Mouse (Mus musculus): ENCODE measurements around the gene Pdhb. TPM values are rescaled to one million over a fixed set of nuclear protein-coding genes. Genes with fewer than 3 reads are reported as not detected.
"Not testable (repeated sequence)": the region's sequence is repeated elsewhere in the genome, so short reads cannot be mapped to it uniquely, and the experiment has no call there.

The Pdhb gene
- polyA plus RNA-seq, 1 experiment from 2014 or later, result 207 TPM

- Histone ChIP-seq H3K4me3 (no peak overlapping the region), H3K27ac (no peak overlapping the region), H3K4me2 (replicated peaks) (no peak overlapping the region), H3K27me3 (no peaks in the 10 kb centered on the region), H3K9me3 (replicated peaks) (no peaks in the 10 kb centered on the region), H3K9ac (no peak overlapping the region), H3K4me1 (no peaks in the 10 kb centered on the region), H3K36me3 (peaks cover 57% of the 10 kb centered on the region)
- 86% methylated on average over 10 of the region's 11 CpGs for WGBS
- no peak for ATAC-seq (ENCODE audit: low FRiP score)
Measured at GRCm38 (mm10) chr14:8146611-8147223, 26.1 kb downstream of the Pdhb start.

DNA sequence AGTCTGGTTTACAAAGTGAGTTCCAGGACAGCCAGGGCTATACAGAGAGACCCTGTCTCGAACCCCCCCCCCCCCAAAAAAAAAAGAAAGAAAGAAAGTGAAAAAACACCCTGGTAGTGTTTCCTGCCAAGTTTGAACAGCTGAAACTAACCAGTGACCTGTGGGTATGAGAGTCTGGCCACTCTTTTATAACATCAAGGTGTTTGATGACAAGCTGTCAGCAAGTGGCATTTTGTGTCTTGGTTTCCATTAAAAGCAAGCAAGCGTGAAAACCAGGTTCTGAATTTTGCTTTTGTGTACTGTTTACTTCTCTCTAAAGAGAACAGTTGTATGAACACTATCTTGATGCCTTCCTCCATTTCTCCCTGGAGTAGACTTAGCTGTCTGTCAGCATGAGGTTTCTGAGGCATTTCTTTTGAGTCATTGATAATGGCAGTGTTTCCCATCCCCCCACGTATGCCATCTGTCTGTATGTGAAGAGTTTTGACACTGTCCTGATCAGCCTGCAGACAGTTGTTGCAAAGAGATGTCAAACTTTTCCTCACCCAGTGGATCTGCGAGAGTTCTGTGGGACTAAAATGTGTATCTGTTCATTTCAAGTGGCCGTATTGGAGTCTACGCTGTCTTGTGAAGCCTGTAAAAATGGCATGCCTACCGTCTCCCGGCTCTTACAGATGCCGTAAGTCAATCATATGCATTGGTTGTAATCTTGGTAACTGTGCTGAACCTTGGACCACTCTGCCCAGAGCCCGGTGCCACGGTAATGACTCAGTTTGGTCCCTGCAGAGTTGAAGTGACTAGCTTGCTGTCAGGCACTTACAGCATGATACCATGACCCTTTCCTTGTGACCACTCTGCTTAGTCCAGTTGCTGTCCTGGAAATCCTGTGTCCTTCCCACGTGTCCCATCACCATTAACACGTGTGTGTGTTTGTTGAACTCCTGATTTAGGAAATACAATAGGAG lies 26.9 kb downstream of the Pdhb start:
- ATAC-seq (ENCODE audit: low FRiP score), result no peak
- Histone ChIP-seq H3K4me3 (no peak overlapping the region), H3K27ac (no peak overlapping the region), H3K4me2 (replicated peaks) (no peak overlapping the region), H3K36me3 (peaks cover 57% of the 10 kb centered on the region), H3K9me3 (replicated peaks) (no peaks in the 10 kb centered on the region), H3K27me3 (no peaks in the 10 kb centered on the region), H3K9ac (no peak overlapping the region), H3K4me1 (no peaks in the 10 kb centered on the region)
- WGBS, result 86% methylated on average over 13 of the region's 13 CpGs

GRCm38 (mm10) chr14:8141131-8141530 lies 31.7 kb downstream of the Pdhb start:
- Histone ChIP-seq H3K4me1 (0 out of 2 replicates have a peak, but pooled peaks cover 3% of the 10 kb centered on the region), H3K4me3 (no peak overlapping the region), H3K27me3 (no peaks in the 10 kb centered on the region), H3K27ac (no peak overlapping the region), H3K4me2 (replicated peaks) (no peak overlapping the region), H3K36me3 (peaks cover 53% of the 10 kb centered on the region), H3K9me3 (replicated peaks) (no peaks in the 10 kb centered on the region), H3K9ac (no peak overlapping the region)
- 65% methylated on average over 2 of the region's 2 CpGs for WGBS
- ATAC-seq (ENCODE audit: low FRiP score), result no peak

GRCm38 (mm10) chr14:8139724-8140710 lies 32.8 kb downstream of the Pdhb start:
- WGBS, result 59% methylated on average over 23 of the region's 23 CpGs
- Histone ChIP-seq H3K4me2 (replicated peaks) (no peak overlapping the region), H3K9me3 (replicated peaks) (no peaks in the 10 kb centered on the region), H3K27ac (no peak overlapping the region), H3K27me3 (no peaks in the 10 kb centered on the region), H3K4me3 (no peak overlapping the region), H3K4me1 (0 out of 2 replicates have a peak, but pooled peaks cover 3% of the 10 kb centered on the region), H3K9ac (no peak overlapping the region), H3K36me3 (peaks cover 43% of the 10 kb centered on the region)
- ATAC-seq (ENCODE audit: low FRiP score), result no peak

GRCm38 (mm10) chr14:8135130-8135529 lies 37.7 kb downstream of the Pdhb start:
- Histone ChIP-seq H3K4me2 (replicated peaks) (no peak overlapping the region), H3K9ac (no peak overlapping the region), H3K4me3 (no peak overlapping the region), H3K9me3 (replicated peaks) (no peaks in the 10 kb centered on the region), H3K27ac (no peak overlapping the region), H3K27me3 (no peaks in the 10 kb centered on the region), H3K36me3 (peaks cover 25% of the 10 kb centered on the region; the same call in 1 of the 2 replicates), H3K4me1 (0 out of 2 replicates have a peak, but pooled peaks cover 2% of the 10 kb centered on the region)
- no peak for ATAC-seq (ENCODE audit: low FRiP score)
- 78% methylated on average over 3 of the region's 3 CpGs for WGBS

DNA sequence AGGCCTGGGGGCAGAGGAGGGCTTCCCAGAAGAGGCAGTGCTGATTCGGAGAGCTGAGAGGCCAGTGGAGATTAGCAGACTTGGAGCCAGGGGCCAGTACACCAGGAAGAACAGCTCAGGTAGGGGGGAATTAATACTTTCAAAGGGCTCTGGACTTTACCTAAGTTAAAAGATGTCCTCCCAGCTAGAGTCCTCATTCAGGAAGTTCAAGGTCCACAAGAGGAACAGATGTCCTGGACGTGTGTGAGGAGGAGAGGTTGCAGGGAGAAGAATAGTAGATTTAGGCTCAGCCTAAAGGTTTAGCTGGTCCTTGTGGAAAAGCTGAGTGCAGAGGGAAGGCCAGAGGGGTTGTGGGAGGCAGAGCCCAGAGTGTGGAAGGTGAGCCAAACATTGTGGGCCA lies 38.6 kb downstream of the Pdhb start:
- Histone ChIP-seq H3K9ac (no peak overlapping the region), H3K4me1 (no peaks in the 10 kb centered on the region), H3K36me3 (peaks cover 25% of the 10 kb centered on the region; the same call in 1 of the 2 replicates), H3K27me3 (no peaks in the 10 kb centered on the region), H3K4me2 (replicated peaks) (no peak overlapping the region), H3K27ac (no peak overlapping the region), H3K4me3 (no peak overlapping the region), H3K9me3 (replicated peaks) (no peaks in the 10 kb centered on the region)
- no peak for ATAC-seq (ENCODE audit: low FRiP score)
- WGBS, result 79% methylated on average over 2 of the region's 2 CpGs

- Histone ChIP-seq H3K36me3 (peaks cover 21% of the 10 kb centered on the region; the same call in 1 of the 2 replicates), H3K27me3 (no peaks in the 10 kb centered on the region), H3K4me2 (replicated peaks) (no peak overlapping the region), H3K9ac (no peak overlapping the region), H3K4me1 (no peaks in the 10 kb centered on the region), H3K9me3 (replicated peaks) (no peaks in the 10 kb centered on the region), H3K27ac (no peak overlapping the region), H3K4me3 (no peak overlapping the region)
- ATAC-seq (ENCODE audit: low FRiP score), result no peak
- 85% methylated on average over 8 of the region's 8 CpGs for WGBS
Measured at GRCm38 (mm10) chr14:8132789-8133188, 40.0 kb downstream of the Pdhb start.

DNA sequence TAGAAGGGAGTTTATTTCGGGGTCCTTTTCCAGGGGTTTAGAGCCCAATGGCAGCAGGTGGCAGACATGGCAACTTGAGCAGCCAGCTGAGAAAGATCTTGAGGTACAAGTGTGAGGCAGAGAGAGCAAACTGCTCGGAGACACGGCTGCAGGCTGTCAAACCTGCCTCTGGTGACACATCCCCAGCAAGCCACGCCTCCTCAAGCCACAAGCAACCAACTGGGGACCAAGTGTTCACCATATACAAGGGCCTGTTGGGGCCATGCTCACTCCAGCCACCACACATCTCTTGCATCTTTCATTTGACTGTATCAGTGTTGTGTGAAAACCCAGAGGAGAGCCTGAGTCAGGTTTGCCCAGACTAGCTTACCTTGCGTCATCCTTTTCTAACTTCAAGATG lies 44.9 kb downstream of the Pdhb start:
- Histone ChIP-seq H3K9me3 (replicated peaks) (no peaks in the 10 kb centered on the region), H3K9ac (no peak overlapping the region), H3K4me3 (no peak overlapping the region), H3K4me1 (no peaks in the 10 kb centered on the region), H3K27ac (no peak overlapping the region), H3K27me3 (no peaks in the 10 kb centered on the region), H3K36me3 (peaks cover 21% of the 10 kb centered on the region), H3K4me2 (replicated peaks) (no peak overlapping the region)
- no peak for ATAC-seq (ENCODE audit: low FRiP score)
- WGBS, result 79% methylated on average over 5 of the region's 5 CpGs

GRCm38 (mm10) chr14:8124046-8124881 lies 48.6 kb downstream of the Pdhb start:
- 85% methylated on average over 7 of the region's 7 CpGs for WGBS
- Histone ChIP-seq H3K36me3 (peaks cover 19% of the 10 kb centered on the region), H3K27ac (no peak overlapping the region), H3K27me3 (no peaks in the 10 kb centered on the region), H3K9ac (no peak overlapping the region), H3K9me3 (replicated peaks) (no peaks in the 10 kb centered on the region), H3K4me2 (replicated peaks) (no peak overlapping the region), H3K4me3 (no peak overlapping the region), H3K4me1 (no peaks in the 10 kb centered on the region)
- no peak for ATAC-seq (ENCODE audit: low FRiP score)

GRCm38 (mm10) chr14:8123611-8124010 lies 49.2 kb downstream of the Pdhb start:
- H3K27ac ChIP-seq; H3K4me2 ChIP-seq (replicated peaks); H3K9ac ChIP-seq; H3K27me3 ChIP-seq; H3K4me1 ChIP-seq; H3K9me3 ChIP-seq (replicated peaks); H3K4me3 ChIP-seq; ATAC-seq (ENCODE audit: low FRiP score): not testable (repeated sequence)
- WGBS, result 95% methylated on average over 10 of the region's 10 CpGs
- H3K36me3 ChIP-seq, result peaks cover 19% of the 10 kb centered on the region

DNA sequence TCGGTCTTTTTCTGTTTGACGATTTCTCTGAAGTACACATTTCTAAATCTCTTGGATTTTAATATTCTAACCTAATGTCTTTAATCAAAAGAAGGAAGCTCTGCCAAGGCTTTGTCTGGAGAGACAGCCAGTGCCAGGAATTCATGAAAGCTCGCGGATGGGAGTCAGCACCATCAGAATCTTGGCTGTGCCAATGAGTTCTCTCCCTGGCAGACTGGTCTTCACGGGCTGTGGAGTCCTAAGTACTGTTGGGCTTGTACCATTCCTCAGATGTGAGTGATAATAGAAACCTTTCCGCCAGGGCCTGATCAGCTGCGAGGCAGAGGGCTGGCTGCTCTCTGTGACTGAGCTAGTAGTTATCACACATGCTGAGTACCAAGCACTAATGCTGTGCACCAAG lies 49.7 kb downstream of the Pdhb start:
- 94% methylated on average over 7 of the region's 7 CpGs for WGBS
- Histone ChIP-seq H3K27me3 (no peaks in the 10 kb centered on the region), H3K4me1 (no peaks in the 10 kb centered on the region), H3K27ac (no peak overlapping the region), H3K4me2 (replicated peaks) (no peak overlapping the region), H3K9ac (no peak overlapping the region), H3K36me3 (peaks cover 19% of the 10 kb centered on the region), H3K9me3 (replicated peaks) (no peaks in the 10 kb centered on the region), H3K4me3 (no peak overlapping the region)
- no peak for ATAC-seq (ENCODE audit: low FRiP score)
